Mouse (Mus musculus) liver (tissue): ENCODE measurements at regions not wholly inside any gene's neighbourhood (a gene's known extent, or its start where the extent isn't known, plus 50 kb on each side); places are given as distances from the start of the nearest gene placed in this dataset.

Experiments
- DNase-seq: peaks from one replicate; pipeline ENCODE4 v3.0.0-alpha.2; 2020; ENCODE audit warnings: mixed read lengths

DNA sequence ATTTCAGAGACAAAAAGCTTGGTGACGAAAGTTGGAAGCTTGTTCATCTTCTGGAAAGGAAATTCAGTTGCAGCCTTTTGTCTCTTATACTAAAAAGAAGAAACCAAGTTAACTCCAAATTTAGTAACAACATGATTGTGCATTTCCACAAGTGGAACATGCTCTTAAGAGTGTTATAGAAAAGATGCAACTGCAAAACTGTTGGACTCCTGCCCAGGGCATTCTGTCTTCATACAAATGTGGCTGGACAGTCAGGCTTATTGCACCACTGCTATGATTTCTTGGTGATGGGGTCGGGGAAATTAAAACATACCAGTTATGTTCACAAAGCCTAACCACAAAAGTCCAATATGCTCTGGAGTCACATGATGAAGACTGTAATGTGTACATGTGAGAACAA lies 194.8 kb downstream of the Gm5447 start:
- no peak for DNase-seq

DNA sequence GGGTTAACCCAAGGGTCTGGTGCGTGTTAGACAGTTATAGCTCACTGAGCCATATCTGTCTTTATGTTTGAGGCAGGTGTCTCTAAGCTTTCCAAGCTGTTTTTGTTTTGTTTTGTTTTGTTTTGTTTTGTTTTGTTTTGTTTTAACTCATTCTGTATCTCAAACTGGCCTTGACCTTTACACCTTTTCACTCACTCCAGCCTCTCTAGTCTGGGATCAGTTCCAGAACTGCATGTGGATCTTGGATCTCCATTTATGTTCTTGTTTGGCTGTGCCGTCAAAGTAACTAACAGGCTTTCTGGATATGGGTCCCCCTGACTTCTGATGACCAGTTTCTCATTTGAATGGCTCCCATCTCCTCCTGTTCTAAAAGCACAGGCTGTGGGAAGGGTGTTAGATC lies 197.7 kb downstream of the Gm5447 start:
- DNase-seq: no peak

- no peak for DNase-seq
These were observed 198.6 kb downstream of the Gm5447 start for GRCm38 (mm10) chr13:31172580-31172979.

- DNase-seq: no peak
These were observed 204.2 kb downstream of the Gm5447 start for GRCm38 (mm10) chr13:31177999-31178783.

GRCm38 (mm10) chr13:31178964-31179363 lies 205.0 kb downstream of the Gm5447 start:
- DNase-seq: no peak

- DNase-seq: peak; percentile 47
These were observed 205.5 kb downstream of the Gm5447 start for GRCm38 (mm10) chr13:31179407-31180001.

DNA sequence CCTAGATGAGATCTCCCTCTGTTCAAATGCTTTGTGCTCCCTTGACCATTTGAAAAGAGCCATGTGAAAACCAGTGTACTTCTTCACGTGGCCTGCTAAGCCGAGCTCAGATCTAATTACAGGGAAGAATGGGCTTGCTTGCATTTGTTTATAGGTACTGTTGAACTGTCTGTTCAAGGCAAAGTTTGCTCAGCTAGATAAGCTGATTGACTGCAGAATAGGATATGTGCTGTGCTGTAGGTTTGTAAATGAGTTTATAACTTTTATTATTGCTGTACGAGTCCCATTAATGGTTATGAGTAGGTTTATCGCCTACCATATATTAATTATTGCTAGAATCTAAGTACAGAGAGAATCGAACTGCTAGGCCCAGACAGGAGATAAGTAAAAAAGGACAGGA lies 207.5 kb downstream of the Gm5447 start:
- no peak for DNase-seq

GRCm38 (mm10) chr13:31184845-31185834 lies 211.1 kb downstream of the Gm5447 start:
- no peak for DNase-seq

- no peak for DNase-seq
These were observed 213.0 kb downstream of the Gm5447 start for GRCm38 (mm10) chr13:31186805-31187589.

GRCm38 (mm10) chr13:31189116-31189515 lies 215.1 kb downstream of the Gm5447 start:
- DNase-seq: no peak

DNA sequence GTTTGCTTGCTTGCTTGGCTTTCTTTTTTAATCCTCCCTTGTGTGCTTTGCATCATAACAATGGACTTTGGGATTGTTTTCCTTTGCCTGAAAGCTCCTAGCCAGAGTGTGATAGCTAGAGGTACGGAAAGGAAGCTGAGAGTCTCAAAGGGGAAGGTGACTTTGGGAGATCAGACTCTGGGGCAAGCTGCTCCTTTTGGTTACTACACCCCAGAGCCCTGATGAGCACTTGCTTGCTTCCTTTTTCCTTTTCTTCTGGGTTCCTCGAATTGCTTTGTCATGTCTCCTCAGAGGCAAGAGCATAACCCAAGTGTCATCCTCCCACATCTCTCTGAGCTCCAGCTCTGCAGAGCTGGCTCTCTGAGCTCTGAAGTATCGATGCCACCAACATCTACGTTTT lies 216.0 kb downstream of the Gm5447 start:
- DNase-seq: no peak

GRCm38 (mm10) chr13:31191344-31192139 lies 217.5 kb downstream of the Gm5447 start:
- DNase-seq: no peak

DNA sequence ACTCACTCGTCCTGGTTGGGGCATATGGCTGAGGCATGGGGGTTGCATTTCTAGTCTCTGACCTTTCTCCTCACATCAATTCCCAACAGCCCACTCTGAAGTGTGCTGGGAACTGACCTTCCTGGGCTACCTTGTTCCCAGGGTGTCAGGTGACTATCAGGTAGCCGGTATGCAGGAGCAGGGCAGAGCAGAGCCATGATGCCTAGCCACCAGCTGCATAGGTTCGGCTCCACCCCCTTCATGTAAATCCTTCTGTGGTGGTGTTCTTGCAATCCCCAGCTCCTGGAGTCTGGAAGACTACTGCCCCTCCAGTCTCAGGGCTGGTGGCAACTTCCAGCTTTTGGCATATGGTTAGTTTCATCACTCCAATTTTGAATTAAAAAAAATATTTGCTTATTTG lies 221.0 kb downstream of the Gm5447 start:
- no peak for DNase-seq

DNA sequence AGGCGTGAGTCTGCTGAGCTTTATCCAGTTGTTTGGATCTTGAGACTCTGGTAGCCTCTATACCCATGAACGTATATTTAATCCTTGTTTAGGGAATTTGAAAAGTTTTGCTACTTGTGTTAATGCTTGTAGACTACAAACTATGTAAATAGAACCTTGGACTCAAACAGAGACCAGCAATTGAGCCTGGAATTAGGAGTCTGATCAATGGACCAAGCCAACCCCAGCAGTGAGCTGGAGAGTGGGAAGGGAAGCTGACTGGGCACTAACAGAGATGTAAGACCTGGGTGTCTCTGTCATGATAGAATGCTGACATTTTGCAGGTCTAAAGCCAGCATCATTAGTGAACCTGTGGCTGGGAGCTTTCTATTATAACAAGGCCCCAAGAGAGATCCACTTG lies 222.5 kb downstream of the Gm5447 start:
- no peak for DNase-seq

DNA sequence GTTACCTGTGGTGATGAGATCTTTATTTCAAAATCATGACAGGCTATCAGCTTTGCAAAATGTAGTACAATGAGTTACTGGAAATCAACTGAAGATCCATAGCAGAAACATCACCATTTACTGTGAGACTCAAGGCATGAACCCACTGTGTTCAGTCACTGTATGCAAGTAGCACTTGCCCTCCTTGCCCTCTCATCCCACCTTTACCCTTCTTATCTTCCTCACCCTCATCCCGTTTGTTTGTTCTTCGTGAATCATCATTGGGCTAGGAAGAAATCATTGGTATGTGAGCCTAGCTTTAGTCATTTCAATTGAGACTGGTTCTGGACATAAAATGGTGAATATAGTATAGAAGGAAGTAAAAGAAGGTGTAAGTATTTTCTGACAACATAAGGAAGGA lies 223.6 kb downstream of the Gm5447 start:
- no peak for DNase-seq

- DNase-seq: no peak
These were observed 225.4 kb downstream of the Gm5447 start for GRCm38 (mm10) chr13:31199384-31199783.

DNA sequence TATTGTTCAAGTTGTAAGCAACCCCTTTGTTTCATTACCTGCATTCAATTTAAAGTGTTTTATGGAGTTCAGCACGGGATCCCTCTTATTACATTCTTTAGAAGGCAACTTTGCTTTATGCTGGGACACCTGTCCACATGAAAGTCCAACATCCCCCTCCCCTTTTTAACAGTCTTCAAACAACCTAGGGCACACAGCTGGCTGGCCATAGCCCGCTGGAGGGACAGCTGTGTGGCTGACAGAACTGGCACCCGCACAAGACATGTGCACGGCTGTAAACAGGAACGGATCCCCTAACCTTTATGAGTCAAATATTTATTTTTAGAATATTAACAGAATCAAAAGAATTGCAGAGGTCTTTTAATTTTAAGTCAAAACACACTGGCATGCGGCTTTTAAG lies 230.1 kb downstream of the Gm5447 start:
- no peak for DNase-seq

DNA sequence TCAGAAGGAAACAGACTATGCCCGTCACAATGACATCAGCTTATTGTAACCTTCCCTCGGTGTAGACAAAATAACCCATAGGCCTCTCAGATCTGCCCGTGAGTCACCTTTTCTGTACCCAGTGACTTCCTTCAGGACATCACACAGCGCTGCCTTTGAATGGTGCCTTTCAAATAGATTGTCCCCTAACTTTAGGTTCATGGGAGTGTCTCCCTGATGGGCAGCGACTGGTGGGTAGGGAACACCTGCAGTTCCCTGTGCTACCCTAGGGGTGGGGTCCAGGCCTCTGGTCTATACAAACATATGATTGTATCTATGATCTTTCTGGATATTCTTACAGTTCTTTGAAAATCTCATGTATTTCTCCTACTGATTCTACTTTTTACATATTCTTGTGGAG lies 232.4 kb downstream of the Gm5447 start:
- DNase-seq: no peak

DNA sequence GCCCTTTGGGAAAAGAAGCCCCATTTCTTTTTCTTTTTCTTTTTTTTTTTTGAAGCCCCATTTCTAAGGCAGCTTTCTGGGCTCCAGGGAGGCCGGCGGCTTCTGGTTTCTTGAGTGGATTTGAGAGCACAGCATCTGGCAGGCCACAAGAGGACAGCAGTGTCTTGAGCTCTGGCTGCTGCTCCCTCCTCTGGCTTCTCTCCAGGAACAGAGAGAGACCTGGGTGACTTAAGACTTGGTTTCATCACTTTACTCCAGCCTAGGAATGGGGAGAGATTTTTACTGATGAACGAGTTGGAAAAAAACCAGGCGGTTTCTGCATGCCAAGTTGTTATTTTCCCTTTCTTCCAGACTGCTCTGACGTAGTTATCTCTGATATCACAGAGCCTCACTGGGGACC lies 233.7 kb downstream of the Gm5447 start:
- DNase-seq: peak; percentile 5

- DNase-seq: no peak
These were observed 249.0 kb downstream of the Gm5447 start for GRCm38 (mm10) chr13:31223016-31223415.

DNA sequence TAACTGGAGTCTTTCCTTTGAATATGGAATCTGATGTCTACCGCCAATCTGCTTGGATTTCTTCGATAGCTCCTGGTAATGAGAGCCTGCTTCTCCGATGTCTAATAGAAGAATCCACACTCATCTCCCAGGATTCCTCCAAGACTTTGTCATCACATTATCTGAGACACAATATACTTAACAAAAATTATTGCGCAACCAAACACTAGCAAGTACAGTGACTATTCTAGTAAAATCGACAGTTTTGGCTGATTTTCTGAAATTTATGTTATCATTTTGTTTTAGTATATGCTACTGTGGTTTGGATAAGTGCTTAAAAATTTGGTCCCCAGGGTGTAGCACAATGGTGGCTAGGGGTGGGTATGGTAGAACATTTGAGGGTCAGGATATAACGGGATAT lies 266.5 kb downstream of the Gm5447 start:
- DNase-seq: no peak

GRCm38 (mm10) chr13:31248996-31249395 lies 275.0 kb downstream of the Gm5447 start:
- DNase-seq: no peak
